Mouse (Mus musculus): ENCODE measurements at regions not wholly inside any gene's neighbourhood (a gene's known extent, or its start where the extent isn't known, plus 50 kb on each side); places are given as distances from the start of the nearest gene placed in this dataset.

GRCm38 (mm10) chr5:39417121-39417844 is 338.0 kb downstream of the Hs3st1 start:
- WGBS, result 45% methylated on average over 11 of the region's 11 CpGs
- peak; percentile 80 for ATAC-seq (ENCODE audit: insufficient number of reproducible peaks, low FRiP score, low TSS enrichment, low read depth)
- H3K27ac ChIP-seq, result peak overlapping the region; percentile 62; the same call in 1 of the 2 replicates

GRCm38 (mm10) chr5:39416597-39417023 is 338.7 kb downstream of the Hs3st1 start:
- Histone ChIP-seq H3K4me3 (no peak overlapping the region), H3K27ac (peak overlapping the region; percentile 62; the same call in 1 of the 2 replicates), H3K9me3 (no peaks in the 10 kb centered on the region), H3K27me3 (no peaks in the 10 kb centered on the region), H3K9ac (no peak overlapping the region), H3K4me1 (peaks cover 14% of the 10 kb centered on the region), H3K36me3 (no peaks in the 10 kb centered on the region), H3K4me2 (no peak overlapping the region)
- peak; percentile 82 for ATAC-seq (ENCODE audit: insufficient number of reproducible peaks, low FRiP score, low TSS enrichment, low read depth)
- 19% methylated on average over 2 of the region's 2 CpGs for WGBS

More at GRCm38 (mm10) chr5:39417121-39417844, 338.0 kb downstream of the Hs3st1 start:
- no peaks in the 10 kb centered on the region for H3K27me3 ChIP-seq
- no peak overlapping the region for H3K4me3 ChIP-seq
- H3K4me1 ChIP-seq, result peaks cover 14% of the 10 kb centered on the region
- H3K36me3 ChIP-seq, result no peaks in the 10 kb centered on the region
- no peaks in the 10 kb centered on the region for H3K9me3 ChIP-seq
- no peak overlapping the region for H3K4me2 ChIP-seq
- H3K9ac ChIP-seq, result no peak overlapping the region

DNA sequence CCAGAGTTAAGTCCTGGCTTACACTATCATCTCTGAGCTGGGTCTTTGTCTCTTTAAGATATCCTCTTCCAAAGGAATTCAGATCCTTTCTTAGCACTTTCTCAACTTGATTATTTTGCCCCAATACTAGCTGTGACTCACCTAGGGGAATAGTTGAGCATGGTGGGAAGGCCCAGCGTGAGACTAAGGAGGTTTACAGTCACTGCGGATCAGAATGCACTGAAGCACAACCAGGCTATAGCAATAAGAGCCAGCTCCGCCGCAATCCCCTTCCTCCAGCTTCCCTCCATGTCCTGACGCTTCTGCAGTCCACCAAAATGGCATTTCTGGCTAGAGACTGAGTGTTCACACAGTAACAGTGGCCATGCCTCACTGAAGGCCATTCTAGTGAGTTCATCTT is 342.5 kb downstream of the Hs3st1 start:
- H3K27me3 ChIP-seq, result no peaks in the 10 kb centered on the region
- no peak overlapping the region for H3K9ac ChIP-seq
- no peak overlapping the region for H3K4me2 ChIP-seq
- no peak overlapping the region for H3K4me3 ChIP-seq
- no peaks in the 10 kb centered on the region for H3K36me3 ChIP-seq
- peaks cover 11% of the 10 kb centered on the region for H3K4me1 ChIP-seq
- no peak overlapping the region for H3K27ac ChIP-seq
- no peaks in the 10 kb centered on the region; the same call in 1 of the 2 replicates for H3K9me3 ChIP-seq
- no peak for ATAC-seq (ENCODE audit: insufficient number of reproducible peaks, low FRiP score, low TSS enrichment, low read depth)
- WGBS, result 69% methylated on average over 5 of the region's 5 CpGs

GRCm38 (mm10) chr5:39390391-39390987 is 364.8 kb downstream of the Hs3st1 start:
- Histone ChIP-seq H3K36me3 (no peaks in the 10 kb centered on the region), H3K4me1 (no peaks in the 10 kb centered on the region), H3K27ac (no peak overlapping the region), H3K9ac (no peak overlapping the region), H3K27me3 (no peaks in the 10 kb centered on the region), H3K4me2 (no peak overlapping the region), H3K4me3 (no peak overlapping the region), H3K9me3 (no peaks in the 10 kb centered on the region)
- no peak for ATAC-seq (ENCODE audit: insufficient number of reproducible peaks, low FRiP score, low TSS enrichment, low read depth)

GRCm38 (mm10) chr5:39384410-39384809 is 370.9 kb downstream of the Hs3st1 start:
- no peaks in the 10 kb centered on the region for H3K27me3 ChIP-seq
- no peaks in the 10 kb centered on the region for H3K36me3 ChIP-seq
- H3K9me3 ChIP-seq, result no peaks in the 10 kb centered on the region
- H3K4me3 ChIP-seq, result no peak overlapping the region
- no peak overlapping the region for H3K9ac ChIP-seq
- no peak for ATAC-seq (ENCODE audit: insufficient number of reproducible peaks, low FRiP score, low TSS enrichment, low read depth)
- no peak overlapping the region for H3K4me2 ChIP-seq
- WGBS, result 85% methylated on average over 2 of the region's 2 CpGs
- no peak overlapping the region for H3K27ac ChIP-seq
- H3K4me1 ChIP-seq, result no peaks in the 10 kb centered on the region

- no peaks in the 10 kb centered on the region for H3K9me3 ChIP-seq
- no peak overlapping the region for H3K4me3 ChIP-seq
- no peak for ATAC-seq (ENCODE audit: insufficient number of reproducible peaks, low FRiP score, low TSS enrichment, low read depth)
- WGBS, result 62% methylated on average over 3 of the region's 3 CpGs
- no peak overlapping the region for H3K4me2 ChIP-seq
- no peaks in the 10 kb centered on the region for H3K4me1 ChIP-seq
- H3K9ac ChIP-seq, result no peak overlapping the region
- no peak overlapping the region for H3K27ac ChIP-seq
- H3K36me3 ChIP-seq, result no peaks in the 10 kb centered on the region
- H3K27me3 ChIP-seq, result no peaks in the 10 kb centered on the region
These were observed 381.1 kb downstream of the Hs3st1 start for GRCm38 (mm10) chr5:39374199-39374598.

DNA sequence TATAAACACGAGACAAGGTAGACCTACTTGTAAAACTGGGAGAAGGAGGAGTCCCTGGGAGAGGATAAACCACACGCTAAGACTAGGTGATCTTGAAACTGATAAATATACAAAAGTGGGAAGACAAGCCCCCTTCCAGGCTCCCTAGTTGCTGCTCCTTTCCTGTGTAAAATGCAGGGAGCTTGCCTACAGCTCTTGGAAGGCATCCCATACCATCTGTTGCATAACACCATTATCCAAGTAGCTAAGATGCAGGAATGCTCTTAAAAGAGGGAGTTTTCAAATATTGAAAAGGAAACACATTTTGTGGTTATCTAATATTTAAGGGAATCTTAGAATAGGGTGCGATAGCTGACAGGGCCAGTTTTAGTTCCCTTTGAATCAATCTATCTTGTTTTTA is 406.6 kb downstream of the Hs3st1 start:
- ATAC-seq (ENCODE audit: insufficient number of reproducible peaks, low FRiP score, low TSS enrichment, low read depth), result no peak
- Histone ChIP-seq H3K9ac (no peak overlapping the region), H3K36me3 (no peaks in the 10 kb centered on the region), H3K4me1 (no peaks in the 10 kb centered on the region), H3K27ac (no peak overlapping the region), H3K9me3 (no peaks in the 10 kb centered on the region), H3K4me3 (no peak overlapping the region), H3K4me2 (no peak overlapping the region), H3K27me3 (no peaks in the 10 kb centered on the region)
- 73% methylated on average over 3 of the region's 3 CpGs for WGBS

DNA sequence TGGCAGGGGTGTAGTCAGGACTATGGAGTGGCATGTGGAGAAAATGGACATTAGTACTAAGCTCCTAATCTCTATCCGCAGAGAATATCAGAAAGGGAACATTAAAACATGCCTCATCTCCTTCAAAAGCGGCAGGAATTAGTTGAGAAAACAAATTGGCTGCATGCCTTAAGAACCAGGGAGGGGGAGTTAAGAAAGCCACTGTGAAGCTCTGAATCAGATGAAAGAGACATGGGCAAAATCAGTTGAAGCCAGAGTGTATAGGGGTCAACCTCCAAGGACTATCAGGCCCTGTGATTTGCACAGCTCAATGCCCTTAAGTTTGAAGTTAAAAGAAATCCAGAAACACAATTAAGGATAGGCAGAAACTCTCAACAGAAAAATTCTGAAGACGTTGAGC is 408.3 kb downstream of the Hs3st1 start:
- Histone ChIP-seq H3K4me3 (no peak overlapping the region), H3K4me2 (no peak overlapping the region), H3K9me3 (no peaks in the 10 kb centered on the region), H3K9ac (no peak overlapping the region), H3K36me3 (no peaks in the 10 kb centered on the region), H3K4me1 (no peaks in the 10 kb centered on the region), H3K27ac (no peak overlapping the region), H3K27me3 (no peaks in the 10 kb centered on the region)
- ATAC-seq (ENCODE audit: insufficient number of reproducible peaks, low FRiP score, low TSS enrichment, low read depth), result no peak
- WGBS, result 85% methylated on average over 3 of the region's 3 CpGs

- 82% methylated on average over 1 of the region's 1 CpGs for WGBS
These were observed 417.4 kb downstream of the Hs3st1 start for GRCm38 (mm10) chr5:39337917-39338316.

GRCm38 (mm10) chr5:39336484-39336985 is 418.7 kb downstream of the Hs3st1 start:
- Histone ChIP-seq H3K4me3 (no peak overlapping the region), H3K27me3 (no peaks in the 10 kb centered on the region), H3K9me3 (no peaks in the 10 kb centered on the region), H3K36me3 (no peaks in the 10 kb centered on the region), H3K4me1 (no peaks in the 10 kb centered on the region), H3K4me2 (no peak overlapping the region), H3K27ac (no peak overlapping the region), H3K9ac (no peak overlapping the region)
- 88% methylated on average over 2 of the region's 2 CpGs for WGBS
- ATAC-seq (ENCODE audit: insufficient number of reproducible peaks, low FRiP score, low TSS enrichment, low read depth), result no peak

More at GRCm38 (mm10) chr5:39337917-39338316, 417.4 kb downstream of the Hs3st1 start:
- Histone ChIP-seq H3K9ac (no peak overlapping the region), H3K4me3 (no peak overlapping the region), H3K9me3 (no peaks in the 10 kb centered on the region), H3K36me3 (no peaks in the 10 kb centered on the region), H3K4me2 (no peak overlapping the region), H3K27ac (no peak overlapping the region), H3K27me3 (no peaks in the 10 kb centered on the region), H3K4me1 (no peaks in the 10 kb centered on the region)
- ATAC-seq (ENCODE audit: insufficient number of reproducible peaks, low FRiP score, low TSS enrichment, low read depth), result no peak

DNA sequence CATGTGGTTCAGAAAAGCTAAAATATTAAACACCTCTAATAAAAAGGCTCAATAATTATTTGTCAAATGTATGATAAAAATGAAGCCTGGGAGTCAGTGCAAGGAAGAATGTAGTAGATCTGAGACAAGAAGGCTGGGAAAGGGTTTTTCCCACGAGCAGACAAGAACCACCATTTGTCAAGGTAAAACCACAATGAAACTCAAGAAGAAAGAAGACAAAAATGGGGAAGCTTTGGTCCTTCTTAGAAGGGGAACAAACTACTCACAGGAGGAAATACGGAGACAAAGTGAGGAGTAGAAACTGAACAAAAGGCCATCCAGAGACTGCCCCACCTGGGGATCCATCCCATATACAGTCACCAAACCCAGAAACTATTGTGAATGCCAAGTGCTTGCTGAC is 420.0 kb downstream of the Hs3st1 start:
- no peaks in the 10 kb centered on the region for H3K9me3 ChIP-seq
- H3K27me3 ChIP-seq, result no peaks in the 10 kb centered on the region
- 75% methylated on average over 2 of the region's 2 CpGs for WGBS

GRCm38 (mm10) chr5:39334241-39334640 is 421.0 kb downstream of the Hs3st1 start:
- WGBS, result 62% methylated on average over 1 of the region's 1 CpGs
- Histone ChIP-seq H3K4me3 (no peak overlapping the region), H3K27ac (no peak overlapping the region), H3K4me2 (no peak overlapping the region), H3K36me3 (no peaks in the 10 kb centered on the region), H3K9ac (no peak overlapping the region), H3K27me3 (no peaks in the 10 kb centered on the region), H3K4me1 (no peaks in the 10 kb centered on the region), H3K9me3 (no peaks in the 10 kb centered on the region)
- ATAC-seq (ENCODE audit: insufficient number of reproducible peaks, low FRiP score, low TSS enrichment, low read depth), result no peak

More for the DNA sequence above, 420.0 kb downstream of the Hs3st1 start:
- Histone ChIP-seq H3K4me2 (no peak overlapping the region), H3K4me3 (no peak overlapping the region), H3K27ac (no peak overlapping the region), H3K36me3 (no peaks in the 10 kb centered on the region), H3K4me1 (no peaks in the 10 kb centered on the region), H3K9ac (no peak overlapping the region)
- ATAC-seq (ENCODE audit: insufficient number of reproducible peaks, low FRiP score, low TSS enrichment, low read depth), result no peak
